Mouse (Mus musculus): Measurements from ENCODE around the gene Mis12. TPM values are rescaled to one million over a fixed set of nuclear protein-coding genes. Genes with fewer than 3 reads are reported as not detected.

Gene Mis12
- polyA plus RNA-seq (2016; fragmentation: Nextera tagmentation; extraction: Ambion mirVana), result 60.7 and 66.1 TPM in 2 replicates

- whole genome bisulfite sequencing, result under 1% methylated on average over 70 of the region's 71 CpGs
- peak; percentile 100 for ATAC-seq (ENCODE audit: low FRiP score)
- Histone ChIP-seq H3K36me3 (replicated peaks) (peaks cover 23% of the 10 kb centered on the region), H3K9me3 (no peaks in the 10 kb centered on the region), H3K4me2 (peak within 1 kb of the TSS; percentile 75), H3K27ac (peak within 1 kb of the TSS; percentile 91), H3K9ac (peak within 1 kb of the TSS; percentile 90), H3K4me3 (replicated peaks) (peak within 1 kb of the TSS; percentile 85), H3K27me3 (no peaks in the 10 kb centered on the region), H3K4me1 (peaks cover 34% of the 10 kb centered on the region)
Measured at GRCm38 (mm10) chr11:71019201-71020068, at the start of gene Mis12, which contains the start of gene Derl2. Mis12 (plus strand) TSS chr11:71019611. Derl2 (minus strand) TSS chr11:71019841.

GRCm38 (mm10) chr11:70969821-70970559 is 49.4 kb upstream of the Mis12 start, which contains the start of the genes Nup88 and Rpain:
Nup88 (minus strand) TSS chr11:70969973.
Rpain (plus strand) TSS chr11:70970213.
- Histone ChIP-seq H3K27me3 (no peaks in the 10 kb centered on the region), H3K9me3 (no peaks in the 10 kb centered on the region), H3K4me2 (peak within 1 kb of the TSS; percentile 75), H3K4me1 (peaks cover 22% of the 10 kb centered on the region), H3K36me3 (replicated peaks) (peaks cover 42% of the 10 kb centered on the region), H3K9ac (peak within 1 kb of the TSS; percentile 87), H3K27ac (peak within 1 kb of the TSS; percentile 94), H3K4me3 (replicated peaks) (peak within 1 kb of the TSS; percentile 88)
- peak; percentile 98 for ATAC-seq (ENCODE audit: low FRiP score)
- WGBS, result under 1% methylated on average over 43 of the region's 43 CpGs

GRCm38 (mm10) chr11:70970560-70971540 is 48.6 kb upstream of the Mis12 start:
- H3K9ac ChIP-seq, result peak overlapping the region; percentile 71
- peak overlapping the region; percentile 94 for H3K27ac ChIP-seq
- peaks cover 22% of the 10 kb centered on the region for H3K4me1 ChIP-seq
- peak; percentile 48; the same call in 1 of the 2 replicates for ATAC-seq (ENCODE audit: low FRiP score)
- H3K4me3 ChIP-seq (replicated peaks), result peak overlapping the region; percentile 88
- WGBS, result 17% methylated on average over 24 of the region's 24 CpGs
- H3K4me2 ChIP-seq, result peak overlapping the region; percentile 63
- no peaks in the 10 kb centered on the region for H3K9me3 ChIP-seq
- H3K27me3 ChIP-seq, result no peaks in the 10 kb centered on the region
- H3K36me3 ChIP-seq (replicated peaks), result peaks cover 42% of the 10 kb centered on the region

GRCm38 (mm10) chr11:70972586-70972985 is 46.8 kb upstream of the Mis12 start:
- Histone ChIP-seq H3K36me3 (replicated peaks) (peaks cover 50% of the 10 kb centered on the region), H3K9me3 (no peaks in the 10 kb centered on the region), H3K4me3 (replicated peaks) (no peak overlapping the region), H3K27me3 (no peaks in the 10 kb centered on the region), H3K4me1 (peaks cover 19% of the 10 kb centered on the region), H3K4me2 (no peak overlapping the region), H3K9ac (no peak overlapping the region), H3K27ac (no peak overlapping the region)
- WGBS, result 55% methylated on average over 1 of the region's 1 CpGs
- ATAC-seq (ENCODE audit: low FRiP score), result no peak

- H3K27ac ChIP-seq, result no peak overlapping the region
- peaks cover 9% of the 10 kb centered on the region for H3K4me1 ChIP-seq
- no peak overlapping the region for H3K9ac ChIP-seq
- H3K4me2 ChIP-seq, result no peak overlapping the region
- no peaks in the 10 kb centered on the region for H3K9me3 ChIP-seq
- H3K27me3 ChIP-seq, result no peaks in the 10 kb centered on the region
- WGBS, result 74% methylated on average over 4 of the region's 4 CpGs
- no peak for ATAC-seq (ENCODE audit: low FRiP score)
- H3K4me3 ChIP-seq (replicated peaks), result no peak overlapping the region
- peaks cover 64% of the 10 kb centered on the region for H3K36me3 ChIP-seq (replicated peaks)
Measured at GRCm38 (mm10) chr11:70973947-70974346, 45.5 kb upstream of the Mis12 start.

- no peak for ATAC-seq (ENCODE audit: low FRiP score)
- no peaks in the 10 kb centered on the region for H3K27me3 ChIP-seq
- H3K4me3 ChIP-seq (replicated peaks), result no peak overlapping the region
- no peak overlapping the region for H3K9ac ChIP-seq
- H3K4me2 ChIP-seq, result no peak overlapping the region
- WGBS, result 72% methylated on average over 2 of the region's 2 CpGs
- peaks cover 76% of the 10 kb centered on the region for H3K36me3 ChIP-seq (replicated peaks)
- no peak overlapping the region for H3K27ac ChIP-seq
- peaks cover 5% of the 10 kb centered on the region for H3K4me1 ChIP-seq
- H3K9me3 ChIP-seq, result no peaks in the 10 kb centered on the region
Measured at GRCm38 (mm10) chr11:70975193-70975592, 44.2 kb upstream of the Mis12 start.

GRCm38 (mm10) chr11:70977293-70977692 is 42.1 kb upstream of the Mis12 start:
- Histone ChIP-seq H3K9ac (no peak overlapping the region), H3K9me3 (no peaks in the 10 kb centered on the region), H3K27ac (no peak overlapping the region), H3K4me1 (peaks cover 14% of the 10 kb centered on the region), H3K36me3 (replicated peaks) (peaks cover 84% of the 10 kb centered on the region), H3K4me2 (no peak overlapping the region), H3K4me3 (replicated peaks) (no peak overlapping the region), H3K27me3 (no peaks in the 10 kb centered on the region)
- WGBS, result 88% methylated on average over 6 of the region's 6 CpGs
- ATAC-seq (ENCODE audit: low FRiP score), result no peak

- no peaks in the 10 kb centered on the region for H3K27me3 ChIP-seq
- no peaks in the 10 kb centered on the region for H3K9me3 ChIP-seq
- H3K36me3 ChIP-seq (replicated peaks), result peaks cover 68% of the 10 kb centered on the region
- no peak overlapping the region for H3K4me3 ChIP-seq (replicated peaks)
- 91% methylated on average over 6 of the region's 6 CpGs for WGBS
- no peak overlapping the region for H3K4me2 ChIP-seq
- no peak overlapping the region for H3K27ac ChIP-seq
- ATAC-seq (ENCODE audit: low FRiP score), result no peak
- no peak overlapping the region for H3K9ac ChIP-seq
- H3K4me1 ChIP-seq, result peaks cover 14% of the 10 kb centered on the region
Measured at GRCm38 (mm10) chr11:70980232-70980631, 39.2 kb upstream of the Mis12 start.

- H3K4me3 ChIP-seq (replicated peaks), result 0 out of 2 replicates have a peak overlapping the region, but pooled peaks have one; percentile 8
- no peak for ATAC-seq (ENCODE audit: low FRiP score)
- no peak overlapping the region for H3K27ac ChIP-seq
- no peaks in the 10 kb centered on the region for H3K27me3 ChIP-seq
- 93% methylated on average over 14 of the region's 14 CpGs for WGBS
- no peaks in the 10 kb centered on the region for H3K9me3 ChIP-seq
- H3K4me2 ChIP-seq, result peak overlapping the region; percentile 69
- peaks cover 14% of the 10 kb centered on the region for H3K4me1 ChIP-seq
- no peak overlapping the region for H3K9ac ChIP-seq
- H3K36me3 ChIP-seq (replicated peaks), result peaks cover 68% of the 10 kb centered on the region
Measured at GRCm38 (mm10) chr11:70980751-70981510, 38.5 kb upstream of the Mis12 start.

- H3K27ac ChIP-seq, result no peak overlapping the region
- H3K9ac ChIP-seq, result peak overlapping the region; percentile 93
- no peaks in the 10 kb centered on the region for H3K9me3 ChIP-seq
- peaks cover 14% of the 10 kb centered on the region for H3K4me1 ChIP-seq
- WGBS, result 11% methylated on average over 12 of the region's 12 CpGs
- no peaks in the 10 kb centered on the region for H3K27me3 ChIP-seq
- peaks cover 68% of the 10 kb centered on the region for H3K36me3 ChIP-seq (replicated peaks)
- H3K4me3 ChIP-seq (replicated peaks), result peak overlapping the region; percentile 100
- ATAC-seq (ENCODE audit: low FRiP score), result no peak
- peak overlapping the region; percentile 69 for H3K4me2 ChIP-seq
Measured at GRCm38 (mm10) chr11:70982030-70982429, 37.4 kb upstream of the Mis12 start.
